Mouse (Mus musculus) liver, postnatal 0 days (tissue): ENCODE data around the gene Taar3.

Experiments
- CTCF ChIP-seq: sonication (generic); IDR thresholded peaks from 2 replicates; pipeline ENCODE4 v1.5.1; 2016; ENCODE audit warnings: antibody characterized with exemption, low read depth
- EP300 ChIP-seq: IDR thresholded peaks from 2 replicates; pipeline ENCODE4 v1.6.1; 2016; ENCODE audit warnings: antibody characterized with exemption, low read depth, mild to moderate bottlenecking

DNA sequence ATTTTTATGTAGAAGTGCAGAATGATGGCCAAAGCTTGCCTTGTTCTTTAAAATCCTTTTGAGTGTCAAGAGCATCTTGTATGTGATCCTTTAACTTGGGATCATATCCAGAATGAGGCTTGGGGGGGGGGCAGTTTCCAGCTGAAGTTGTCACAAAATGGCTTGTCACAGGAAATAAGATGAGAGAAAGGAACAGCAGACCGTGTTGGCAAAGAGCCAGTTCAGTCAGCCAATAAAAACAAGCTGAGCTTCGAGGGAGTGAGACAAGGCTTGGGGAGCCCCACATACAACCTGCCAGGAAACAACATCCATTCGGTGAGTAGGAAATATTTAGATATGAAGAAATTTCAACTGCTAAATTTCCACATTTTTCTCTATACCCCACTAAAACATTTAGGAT lies 14.1 kb downstream of the Taar3 start:
- no peak for TF ChIP-seq CTCF
- TF ChIP-seq EP300: no peak
